Mouse (Mus musculus) thymus, postnatal 14 days (tissue): ENCODE measurements around the gene Cfap73.

Experiments used
- DNase-seq: peaks from one replicate; pipeline ENCODE4 v3.0.0; 2021

The Cfap73 gene

GRCm38 (mm10) chr5:120634131-120634530 lies at the start of gene Cfap73:
TSS of gene Cfap73 (minus strand) at chr5:120634235.
- DNase-seq = no peak

DNA sequence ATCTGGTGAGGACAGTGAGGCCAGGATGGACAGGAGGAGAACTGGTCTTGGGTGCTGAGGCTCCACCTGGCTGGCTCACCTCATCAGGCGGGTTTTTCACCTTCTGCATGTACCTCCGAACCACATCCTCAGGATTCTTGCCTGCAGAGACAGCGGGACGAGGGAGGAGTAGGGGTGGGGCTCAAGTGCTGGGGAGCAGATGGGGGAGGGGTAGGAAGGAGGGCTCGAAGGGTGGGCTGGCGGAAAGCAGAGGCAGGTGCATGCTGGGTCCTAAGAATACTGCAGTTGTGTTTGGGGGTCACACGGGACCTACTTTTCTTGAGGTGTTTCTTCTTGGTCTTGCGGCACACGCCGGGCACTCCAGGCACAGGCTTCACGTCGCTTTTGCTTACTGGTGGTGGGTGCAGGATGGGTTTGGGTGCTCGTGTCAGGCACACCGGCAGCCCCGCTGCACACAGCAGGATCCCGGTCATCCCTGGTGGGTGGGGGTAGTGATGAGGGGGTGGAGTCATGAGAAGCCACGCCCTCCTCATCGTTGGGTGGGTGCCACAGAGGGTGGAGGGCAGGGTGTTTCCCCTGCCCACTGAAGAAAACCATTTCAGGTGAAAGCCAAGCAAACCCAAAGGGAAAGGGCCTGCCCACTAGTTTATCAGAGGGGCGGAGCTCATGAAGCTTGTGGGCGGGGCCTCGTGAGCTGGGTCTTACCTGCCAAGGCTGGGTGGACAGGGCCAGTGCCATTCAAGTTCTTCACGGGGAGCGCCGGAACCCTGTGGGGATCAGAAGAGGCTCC lies 49.1 kb upstream of the Cfap73 start:
- DNase-seq = no peak

DNA sequence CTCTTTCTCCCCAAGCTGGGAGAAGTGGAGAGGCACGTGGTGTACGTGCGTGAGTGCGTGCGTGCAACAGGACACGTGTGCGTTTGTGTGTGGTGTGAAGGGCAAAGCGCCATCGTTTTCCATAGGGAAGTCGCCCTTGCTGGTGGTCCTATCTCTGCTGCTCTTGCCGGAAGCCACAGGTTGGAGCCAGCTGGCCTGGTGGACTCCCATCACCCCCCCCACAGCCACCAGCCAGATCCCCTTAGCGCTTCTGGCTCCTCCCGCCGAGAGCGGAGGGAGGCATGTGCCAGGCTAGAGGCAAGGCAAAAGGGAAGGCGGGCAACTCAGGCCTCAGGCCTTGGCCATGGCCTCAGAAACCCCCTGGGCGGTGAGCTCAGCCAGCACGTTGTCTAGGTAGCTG lies 46.9 kb upstream of the Cfap73 start:
- no peak for DNase-seq

DNA sequence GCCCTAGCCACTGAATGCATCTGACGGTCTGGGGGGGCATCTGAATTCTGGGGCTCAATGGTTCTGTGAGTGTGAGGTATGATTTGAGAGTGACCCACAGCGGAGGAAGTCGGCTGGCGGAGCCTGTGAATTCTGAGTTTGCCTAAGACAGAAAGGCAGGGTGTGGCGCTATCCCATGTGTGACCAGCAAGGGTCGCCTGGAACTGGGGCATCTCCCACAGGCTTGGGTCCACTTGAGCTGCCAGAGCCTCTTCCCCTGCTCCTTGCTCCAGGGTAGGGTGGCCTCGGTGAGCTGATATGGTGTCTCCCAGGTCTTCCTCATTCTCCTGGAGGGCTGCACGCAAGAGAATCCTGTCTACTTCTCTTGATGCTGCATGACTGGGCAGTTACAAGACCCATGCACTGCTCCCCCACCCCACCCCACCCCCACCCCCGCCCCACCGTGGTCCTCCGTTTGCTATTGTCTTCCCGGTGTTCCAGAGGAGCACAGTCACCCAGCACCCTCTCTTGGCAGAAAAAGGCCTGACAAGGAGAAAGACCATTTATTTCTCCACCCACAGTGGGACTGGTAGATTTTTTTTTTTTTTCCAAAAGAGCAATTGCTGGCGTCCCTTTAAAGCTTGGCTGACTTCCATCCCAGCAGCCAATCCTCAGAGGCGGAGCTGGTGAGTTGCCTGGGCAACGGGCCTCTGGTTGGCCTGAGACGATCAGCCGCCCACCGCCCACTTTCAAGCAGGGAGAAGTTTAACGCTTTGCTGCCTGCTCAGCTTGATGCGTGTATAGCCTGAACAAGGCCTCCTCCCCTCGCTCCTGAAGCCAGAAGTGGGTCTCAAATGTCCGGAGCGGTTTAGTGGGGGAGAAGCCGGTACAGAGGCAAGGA lies 45.9 kb upstream of the Cfap73 start:
- DNase-seq = peak; percentile 64

- no peak for DNase-seq
These were observed 43.5 kb upstream of the Cfap73 start for GRCm38 (mm10) chr5:120677516-120677915.

- peak; percentile 74 for DNase-seq
These were observed 40.5 kb upstream of the Cfap73 start for GRCm38 (mm10) chr5:120674229-120675145.

GRCm38 (mm10) chr5:120673626-120674025 lies 39.6 kb upstream of the Cfap73 start:
- peak; percentile 84 for DNase-seq

DNA sequence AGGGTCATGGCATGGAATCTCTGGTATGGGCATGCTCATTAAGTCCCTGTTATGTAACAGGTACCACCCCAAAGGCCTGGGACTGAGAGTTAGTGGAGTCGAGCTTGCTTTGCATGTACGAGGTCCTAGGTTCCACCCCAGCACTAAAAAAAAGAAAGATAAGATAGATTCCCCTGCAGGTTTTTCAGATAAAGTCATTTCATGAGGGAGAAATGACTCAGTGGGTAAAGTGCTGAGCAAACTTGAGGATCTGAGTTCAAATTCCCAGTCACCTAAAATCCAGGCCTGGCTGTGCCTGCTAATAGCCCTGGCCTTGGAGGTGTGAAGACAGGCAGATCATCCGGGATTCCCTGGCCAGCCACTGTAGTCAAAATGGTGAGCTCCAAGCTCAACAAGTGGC lies 37.8 kb upstream of the Cfap73 start:
- DNase-seq = no peak

DNA sequence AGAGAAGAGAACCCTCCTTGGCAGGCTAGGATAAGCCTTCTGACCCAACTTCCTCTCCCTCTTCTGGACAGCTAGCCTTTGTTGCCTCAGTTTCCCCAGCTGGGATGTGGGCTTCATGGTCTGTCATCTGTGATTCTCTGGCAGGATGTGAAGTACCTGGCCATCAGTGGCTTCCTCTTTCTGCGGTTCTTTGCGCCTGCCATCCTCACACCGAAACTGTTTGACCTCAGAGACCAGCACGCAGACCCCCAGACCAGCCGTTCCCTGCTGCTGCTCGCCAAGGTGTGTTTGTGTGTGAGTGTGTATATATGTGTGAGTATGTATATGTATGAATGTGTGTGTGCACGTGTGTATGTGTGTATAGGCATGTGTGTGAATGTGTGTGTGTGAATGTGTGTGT lies 36.1 kb upstream of the Cfap73 start:
- DNase-seq = no peak

DNA sequence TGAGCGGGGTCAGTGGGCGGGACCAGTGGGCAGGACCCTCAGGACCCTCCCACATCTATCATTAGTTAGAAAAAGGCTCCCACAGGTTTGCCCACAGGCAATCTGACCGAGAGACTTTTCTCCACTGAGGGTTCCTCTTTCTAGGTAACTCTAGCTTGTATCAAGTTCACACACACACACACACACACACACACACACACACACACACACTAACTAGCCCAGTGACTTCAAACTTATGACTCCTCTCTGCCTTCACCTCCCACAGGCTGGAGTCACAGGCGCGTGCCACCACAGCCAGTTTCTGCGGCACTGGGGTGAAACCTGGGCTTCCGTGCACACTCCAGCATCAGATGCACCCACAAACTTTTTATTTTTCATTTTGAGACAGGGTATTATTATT lies 34.7 kb upstream of the Cfap73 start:
- DNase-seq = no peak

- DNase-seq = no peak
These were observed 30.9 kb upstream of the Cfap73 start for GRCm38 (mm10) chr5:120664888-120665287.

GRCm38 (mm10) chr5:120660816-120661215 lies 26.8 kb upstream of the Cfap73 start:
- peak; percentile 54 for DNase-seq

DNA sequence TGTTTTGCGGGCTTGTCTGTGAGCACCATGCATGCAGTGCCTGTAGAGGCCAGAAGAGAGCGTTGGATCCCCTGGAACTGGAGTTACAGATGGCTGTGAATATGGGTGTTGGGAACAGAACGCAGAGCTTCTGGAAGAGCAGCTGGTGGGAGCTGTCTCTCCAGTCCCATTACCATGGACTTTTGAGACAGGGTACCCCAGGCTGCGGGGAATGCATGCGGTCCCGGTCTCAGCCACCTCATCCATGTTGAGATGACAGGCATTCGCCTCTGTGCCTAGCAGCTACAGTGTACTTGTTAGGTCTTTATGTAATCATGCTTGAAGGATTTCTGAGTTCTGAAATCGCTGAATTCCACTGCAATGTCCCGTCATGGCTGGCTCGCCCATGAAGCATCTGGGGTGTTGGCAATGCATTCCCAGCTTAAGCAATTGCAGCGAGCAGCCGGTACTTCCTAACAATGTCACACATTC lies 22.3 kb upstream of the Cfap73 start:
- no peak for DNase-seq

- no peak for DNase-seq
These were observed 19.8 kb upstream of the Cfap73 start for GRCm38 (mm10) chr5:120653873-120654272.

DNA sequence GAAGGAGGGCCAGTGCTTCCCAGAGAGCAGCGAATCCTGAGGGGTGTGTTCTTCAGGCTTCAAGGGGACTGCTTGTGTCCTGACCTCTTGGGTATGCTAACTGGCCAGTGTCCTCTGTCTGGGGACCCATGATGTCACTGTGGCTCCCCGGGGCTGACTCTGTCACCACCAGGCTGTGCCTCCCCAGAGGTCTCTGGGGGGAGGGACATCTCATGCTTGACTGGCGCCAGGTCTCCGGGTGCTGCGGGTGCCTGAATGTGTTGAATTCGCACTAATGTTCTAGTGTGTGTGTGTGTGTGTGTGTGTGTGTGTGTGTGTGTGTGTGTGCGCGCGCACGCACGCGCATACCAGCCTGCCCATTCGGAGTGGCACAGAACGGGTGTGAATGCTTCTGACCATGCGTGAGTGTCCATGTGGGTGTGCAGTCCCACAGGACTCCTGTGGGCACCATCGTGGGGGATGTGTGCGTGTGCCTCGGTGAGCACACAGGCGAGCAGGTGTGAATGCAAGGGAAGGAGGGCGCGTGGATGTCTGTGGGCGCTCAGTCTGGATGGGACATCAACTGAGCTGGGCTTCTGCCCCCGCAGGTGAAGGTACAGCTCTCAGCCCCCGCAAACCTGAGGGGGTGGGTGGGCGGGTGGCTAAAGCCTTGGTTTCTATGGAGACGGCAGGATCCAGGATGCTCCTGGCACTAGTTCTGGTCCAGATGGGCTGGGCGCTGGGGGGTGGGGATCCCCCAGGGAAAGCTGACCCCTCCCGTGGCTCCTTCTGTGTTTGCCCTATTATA lies 19.1 kb upstream of the Cfap73 start:
- DNase-seq = no peak

DNA sequence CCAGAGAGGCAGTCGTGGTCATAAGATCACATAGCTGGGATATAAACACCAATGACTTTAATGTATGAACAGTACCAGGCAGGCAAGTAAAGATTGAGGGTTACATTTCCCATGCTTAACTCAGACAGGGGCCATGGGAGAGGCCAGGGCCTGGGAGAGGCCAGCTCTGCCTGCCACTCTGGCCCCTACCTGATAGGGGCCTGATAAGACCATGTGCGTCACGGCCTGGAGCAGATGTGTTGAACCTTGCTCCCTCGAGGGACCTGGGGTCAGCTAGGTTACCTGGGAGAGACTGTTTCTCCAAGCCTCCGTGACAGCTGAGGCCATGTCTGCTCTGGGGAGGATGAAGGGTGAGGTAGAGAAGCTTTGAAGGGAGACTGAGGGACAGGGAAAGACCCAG lies 17.2 kb upstream of the Cfap73 start:
- DNase-seq = no peak

GRCm38 (mm10) chr5:120649938-120650337 lies 15.9 kb upstream of the Cfap73 start:
- DNase-seq = peak; percentile 48

DNA sequence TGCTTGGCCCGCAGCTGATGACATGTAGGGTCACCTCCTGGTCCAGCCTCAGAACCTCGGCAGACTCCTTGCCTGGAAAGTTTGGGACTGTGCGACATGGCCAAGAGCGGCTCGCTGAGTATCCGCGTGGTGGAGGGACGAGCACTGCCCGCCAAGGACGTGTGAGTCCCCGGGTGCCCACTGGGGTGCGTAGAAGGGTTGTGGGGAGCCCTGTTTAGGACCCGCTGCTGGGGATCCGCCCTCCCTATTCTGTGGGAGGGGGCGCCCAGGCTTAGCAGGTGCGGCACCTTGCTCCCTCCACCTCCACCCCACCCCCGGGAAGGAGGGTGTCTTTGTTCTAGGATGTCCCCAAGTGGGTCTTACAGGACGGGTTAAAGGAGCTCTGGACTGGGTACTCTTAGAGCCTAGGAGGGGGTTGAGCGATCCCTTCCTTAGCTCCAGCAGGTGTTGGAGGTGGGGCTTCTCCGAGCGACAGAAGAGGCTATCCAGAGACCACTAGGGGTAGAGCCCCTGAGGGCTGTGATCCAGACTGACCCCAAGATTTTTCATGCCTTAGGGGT lies 15.4 kb upstream of the Cfap73 start:
- peak; percentile 73 for DNase-seq

GRCm38 (mm10) chr5:120648569-120649373 lies 14.7 kb upstream of the Cfap73 start, which contains the start of gene Rasal1:
TSS of gene Rasal1 (plus strand) at chr5:120648812.
- peak; percentile 95 for DNase-seq

DNA sequence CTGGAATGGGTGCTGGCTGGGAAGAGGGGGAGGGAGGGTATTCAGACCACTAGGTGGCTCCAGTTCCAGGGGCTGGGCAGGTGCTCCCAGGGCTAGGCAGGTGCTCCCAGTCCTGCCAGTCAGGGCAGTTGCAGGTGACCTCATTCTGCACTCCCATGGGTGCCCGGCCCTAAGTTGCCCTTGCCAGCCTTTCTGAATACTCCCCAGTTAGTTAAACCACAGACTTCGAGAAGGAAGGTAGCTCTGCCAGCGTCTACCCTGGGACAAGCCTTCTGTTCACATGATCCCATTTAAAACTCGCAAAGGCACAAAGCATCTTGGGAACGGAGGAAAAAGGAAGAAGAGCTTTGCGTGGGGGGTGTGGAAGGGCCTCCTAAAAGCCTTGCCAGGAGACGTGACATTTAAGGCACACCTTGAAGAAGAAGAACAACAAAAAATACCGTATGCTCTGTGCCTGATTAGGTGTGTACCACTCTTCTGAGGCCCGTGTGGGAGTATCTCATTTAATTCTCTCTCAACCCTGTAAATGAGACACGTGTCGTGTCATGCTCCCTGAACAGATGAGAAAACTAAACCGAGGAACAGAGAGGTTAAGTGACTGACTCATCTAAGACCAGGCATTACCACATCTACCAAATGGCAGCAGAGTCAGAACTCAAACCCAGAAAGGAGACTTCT lies 13.9 kb upstream of the Cfap73 start:
- peak; percentile 56 for DNase-seq
